Mouse (Mus musculus) forebrain, embryonic 11.5 days (tissue): ENCODE measurements at regions not wholly inside any gene's neighbourhood (a gene's known extent, or its start where the extent isn't known, plus 50 kb on each side); places are given as distances from the start of the nearest gene placed in this dataset.

Source experiments
- ATAC-seq: fragments of 200-750 bp; cut with Nextera tagmentation; replicated peaks from 2 replicates; pipeline ENCODE4 v1.8.0; 2017; ENCODE audit warnings: moderate TSS enrichment; ENCODE audit not compliant: low FRiP score
- DNase-seq: peaks from one replicate; pipeline ENCODE4 v3.0.0-alpha.2; 2017; ENCODE audit warnings: low spot score
- H3K27ac ChIP-seq: fragments of 300-500 bp; sonication (generic); 2 replicates; pipeline ENCODE4 v1.5.1; 2014; ENCODE audit warnings: low read depth, low read length
- H3K27me3 ChIP-seq: fragments of 300-500 bp; sonication (generic); 2 replicates; pipeline ENCODE4 v1.6.1; 2014; ENCODE audit warnings: mild to moderate bottlenecking, low read length, mixed read lengths; ENCODE audit not compliant: control insufficient read depth, insufficient read depth
- H3K36me3 ChIP-seq: fragments of 300-500 bp; sonication (generic); 2 replicates; pipeline ENCODE4 v1.6.1; 2014; ENCODE audit warnings: mild to moderate bottlenecking, low read length, moderate library complexity, mixed read lengths; ENCODE audit not compliant: control insufficient read depth, insufficient read depth
- H3K4me1 ChIP-seq: fragments of 300-500 bp; sonication (generic); replicated peaks from 2 replicates; pipeline ENCODE4 v1.6.1; 2014; ENCODE audit warnings: low read length, mixed read lengths; ENCODE audit not compliant: control insufficient read depth, insufficient read depth
- H3K4me2 ChIP-seq: fragments of 300-500 bp; sonication (generic); 2 replicates; pipeline ENCODE4 v1.6.1; 2014; ENCODE audit warnings: low read depth, mild to moderate bottlenecking, low read length, moderate library complexity, mixed read lengths; ENCODE audit not compliant: severe bottlenecking
- H3K4me3 ChIP-seq: fragments of 300-500 bp; sonication (generic); 2 replicates; pipeline ENCODE4 v1.5.1; 2014; ENCODE audit warnings: low read depth, low read length
- H3K9ac ChIP-seq: fragments of 300-500 bp; sonication (generic); 2 replicates; pipeline ENCODE4 v1.6.1; 2014; ENCODE audit warnings: low read length
- H3K9me3 ChIP-seq: fragments of 300-500 bp; sonication (generic); 2 replicates; pipeline ENCODE4 v1.6.1; 2016; ENCODE audit warnings: low read length, mixed read lengths; ENCODE audit not compliant: control insufficient read depth
- WGBS: fragments of 180-500 bp; shearing (Covaris S2); extraction: QIAGEN DNeasy Blood & Tissue Kit; methylation state at CpG from one replicate; pipeline ENCODE4 v1.1.7; 2014; 5-methylcytosine and 5-hydroxymethylcytosine counted together

DNA sequence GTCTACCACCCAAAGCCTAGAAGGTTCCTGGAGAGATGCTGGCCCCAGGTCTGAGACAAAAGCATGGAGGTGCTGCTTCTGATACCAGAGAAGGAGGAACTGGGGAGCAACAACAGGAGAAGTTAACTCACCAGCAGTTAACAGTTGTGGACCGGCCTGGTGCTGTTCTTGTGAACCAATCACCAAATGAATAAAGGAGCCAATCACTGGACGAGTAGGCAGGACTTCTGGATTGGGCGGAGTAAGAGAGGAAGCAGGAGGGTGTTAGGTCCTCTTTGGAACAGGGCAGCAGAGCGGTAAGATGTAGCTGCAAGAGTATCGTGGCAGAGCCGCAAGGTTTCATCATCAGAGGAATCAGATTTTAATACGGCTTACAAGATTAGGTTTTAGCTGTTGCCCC, 57.7 kb upstream of the Elovl6 start:
- no peak for ATAC-seq
- Histone ChIP-seq H3K9ac (no peak overlapping the region), H3K4me1 (no peaks in the 10 kb centered on the region), H3K27me3 (no peaks in the 10 kb centered on the region), H3K27ac (no peak overlapping the region), H3K9me3 (no peaks in the 10 kb centered on the region), H3K4me3 (no peak overlapping the region), H3K36me3 (no peaks in the 10 kb centered on the region), H3K4me2 (no peak overlapping the region)
- no peak for DNase-seq
- 92% methylated on average over 7 of the region's 7 CpGs for WGBS

GRCm38 (mm10) chr3:129476250-129476649, 55.9 kb upstream of the Elovl6 start:
- Histone ChIP-seq H3K9me3 (no peaks in the 10 kb centered on the region), H3K9ac (no peak overlapping the region), H3K4me1 (no peaks in the 10 kb centered on the region), H3K27me3 (no peaks in the 10 kb centered on the region), H3K27ac (no peak overlapping the region), H3K36me3 (no peaks in the 10 kb centered on the region), H3K4me2 (no peak overlapping the region), H3K4me3 (no peak overlapping the region)
- 94% methylated on average over 4 of the region's 4 CpGs for WGBS
- DNase-seq (no peak), ATAC-seq (no peak)

GRCm38 (mm10) chr3:129478093-129478492, 54.1 kb upstream of the Elovl6 start:
- H3K36me3 ChIP-seq: no peaks in the 10 kb centered on the region
- ATAC-seq (no peak), DNase-seq (no peak)
- H3K4me1 ChIP-seq: no peaks in the 10 kb centered on the region
- H3K4me3 ChIP-seq: no peak overlapping the region
- WGBS: 93% methylated on average over 7 of the region's 7 CpGs
- no peak overlapping the region for H3K27ac ChIP-seq
- H3K9ac ChIP-seq: no peak overlapping the region
- H3K4me2 ChIP-seq: no peak overlapping the region
- no peaks in the 10 kb centered on the region for H3K27me3 ChIP-seq
- no peaks in the 10 kb centered on the region for H3K9me3 ChIP-seq

- Histone ChIP-seq H3K9me3 (no peaks in the 10 kb centered on the region), H3K36me3 (no peaks in the 10 kb centered on the region), H3K27me3 (no peaks in the 10 kb centered on the region), H3K4me3 (no peak overlapping the region), H3K4me1 (no peaks in the 10 kb centered on the region), H3K4me2 (no peak overlapping the region), H3K9ac (no peak overlapping the region), H3K27ac (no peak overlapping the region)
- DNase-seq (no peak), ATAC-seq (no peak)
- WGBS: 92% methylated on average over 3 of the region's 3 CpGs
Measured at GRCm38 (mm10) chr3:129481293-129481692, 50.9 kb upstream of the Elovl6 start.
